Comparison of ENCODE assay signal across 9 mouse cellular contexts in the genomic region with DNA sequence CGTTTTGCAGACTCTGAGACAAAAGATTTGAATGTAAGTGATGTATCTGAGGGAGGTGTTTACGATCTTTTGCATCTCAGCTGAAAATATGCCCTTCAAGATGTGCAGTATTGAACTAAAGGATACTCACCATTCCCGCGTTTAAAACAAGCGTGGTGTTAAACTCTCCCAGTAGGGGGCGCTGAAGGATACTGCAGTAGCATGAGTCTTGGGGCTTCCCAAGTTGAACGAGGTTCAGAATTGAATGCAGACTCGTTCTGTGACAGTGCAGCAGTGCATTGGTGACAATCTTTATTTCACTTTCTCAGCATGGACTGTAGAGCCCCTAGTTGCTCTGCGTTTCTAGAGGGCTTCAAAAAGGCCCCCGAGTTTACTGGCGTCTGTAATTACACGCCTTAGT. TPM values are rescaled to one million over a fixed set of nuclear protein-coding genes. Genes with fewer than 3 reads are reported as not detected.
DNase-seq lines count a peak whose midpoint lies in the region; ATAC-seq lines count a peak whose summit lies in the region.
"Had no signal": no experiment of that assay in that cellular context is flagged by ENCODE, and none has a peak within 500 bp of the region (broad histone marks: within the 10 kb centered on the region; RNA-seq: fewer than 3 reads in every experiment).

No protein-coding gene starts in this region.

- peak; percentile 65 for DNase-seq in hindbrain, embryonic 10.5 days (ENCODE audit: low spot score)
- DNase-seq in WW6 (ENCODE audit: low read depth, low spot score): peak; percentile 40
- DNase-seq in left cerebral cortex, adult 11 months (ENCODE audit: low spot score): peak; percentile 29
- peak; percentile 79 for DNase-seq in mesoderm, embryonic 11.5 days (ENCODE audit: low read depth, low spot score)
- DNase-seq in telencephalon, adult 2 months (ENCODE audit: low read depth, low spot score): peak; percentile 35

- H3K9ac ChIP-seq in hindbrain, embryonic 12.5 days: no peak overlapping the region
- no peak overlapping the region for H3K9ac ChIP-seq in hindbrain, embryonic 16.5 days (ENCODE audit: low read depth, low read length)
- H3K9ac ChIP-seq: embryonic facial prominence, embryonic 15.5 days had no signal

- H3K27ac ChIP-seq in hindbrain, embryonic 10.5 days: no peak overlapping the region
- H3K27ac ChIP-seq in hindbrain, embryonic 12.5 days: no peak overlapping the region
- H3K27ac ChIP-seq in hindbrain, embryonic 16.5 days (ENCODE audit: low read depth, low read length): no peak overlapping the region
- H3K27ac ChIP-seq: embryonic facial prominence, embryonic 15.5 days had no signal

- H3K4me2 ChIP-seq in hindbrain, embryonic 12.5 days (replicated peaks): no peak overlapping the region
- no peak overlapping the region for H3K4me2 ChIP-seq in hindbrain, embryonic 16.5 days (ENCODE audit: low read length)
- H3K4me2 ChIP-seq: embryonic facial prominence, embryonic 15.5 days had no signal

- 22% methylated on average over 12 of the region's 12 CpGs for WGBS in hindbrain, embryonic 10.5 days
- 24% methylated on average over 12 of the region's 12 CpGs for WGBS in hindbrain, embryonic 12.5 days
- WGBS in hindbrain, embryonic 16.5 days: 25% methylated on average over 12 of the region's 12 CpGs

- H3K36me3 ChIP-seq in hindbrain, embryonic 10.5 days: no peaks in the 10 kb centered on the region
- H3K36me3 ChIP-seq in hindbrain, embryonic 12.5 days: no peaks in the 10 kb centered on the region
- no peaks in the 10 kb centered on the region for H3K36me3 ChIP-seq in hindbrain, embryonic 16.5 days (ENCODE audit: control insufficient read depth, insufficient read depth, low read length)
- H3K36me3 ChIP-seq: embryonic facial prominence, embryonic 15.5 days had no signal

- no peaks in the 10 kb centered on the region for H3K9me3 ChIP-seq in hindbrain, embryonic 10.5 days
- no peaks in the 10 kb centered on the region for H3K9me3 ChIP-seq in hindbrain, embryonic 12.5 days (replicated peaks)
- H3K9me3 ChIP-seq in hindbrain, embryonic 16.5 days (ENCODE audit: control insufficient read depth, low read length): no peaks in the 10 kb centered on the region
- H3K9me3 ChIP-seq: embryonic facial prominence, embryonic 15.5 days had no signal

- no peak for ATAC-seq in hindbrain, embryonic 12.5 days (ENCODE audit: low FRiP score)
- peak; percentile 83 for ATAC-seq in common myeloid progenitor, adult 5-6 weeks (replicated peaks; ENCODE audit: low read depth, poor library complexity, severe bottlenecking)
- ATAC-seq in hindbrain, embryonic 16.5 days: peak; percentile 40

- no peaks in the 10 kb centered on the region for H3K27me3 ChIP-seq in hindbrain, embryonic 10.5 days (ENCODE audit: insufficient read depth, poor library complexity, severe bottlenecking)
- H3K27me3 ChIP-seq in hindbrain, embryonic 12.5 days: no peaks in the 10 kb centered on the region
- H3K27me3 ChIP-seq in hindbrain, embryonic 16.5 days (replicated peaks; ENCODE audit: control insufficient read depth, insufficient read depth, low read length): no peaks in the 10 kb centered on the region
- H3K27me3 ChIP-seq: embryonic facial prominence, embryonic 15.5 days had no signal

- H3K4me1 ChIP-seq in hindbrain, embryonic 10.5 days (replicated peaks): no peaks in the 10 kb centered on the region
- no peaks in the 10 kb centered on the region for H3K4me1 ChIP-seq in hindbrain, embryonic 12.5 days
- H3K4me1 ChIP-seq in hindbrain, embryonic 16.5 days (ENCODE audit: control insufficient read depth, insufficient read depth, low read depth, low read length): no peaks in the 10 kb centered on the region
- H3K4me1 ChIP-seq: embryonic facial prominence, embryonic 15.5 days had no signal

- H3K4me3 ChIP-seq in hindbrain, embryonic 10.5 days: no peak overlapping the region
- no peak overlapping the region for H3K4me3 ChIP-seq in hindbrain, embryonic 12.5 days
- H3K4me3 ChIP-seq in hindbrain, embryonic 16.5 days (ENCODE audit: low read length): no peak overlapping the region
- H3K4me3 ChIP-seq: embryonic facial prominence, embryonic 15.5 days had no signal

RNA-seq across cellular contexts. Expression of a gene that starts 40.4 kb away (rescaled TPM):
- 12.4 and 16.6 TPM in 2 replicates for polyA plus RNA-seq in hindbrain, embryonic 10.5 days (2016; fragmentation: Nextera tagmentation; extraction: Ambion mirVana)
- 29.6 and 31.5 TPM in 2 replicates for polyA plus RNA-seq in hindbrain, embryonic 12.5 days (2016; fragmentation: Nextera tagmentation; extraction: Ambion mirVana)
- 50.1 and 53.4 TPM in 2 replicates for total RNA-seq in common myeloid progenitor, adult 5-6 weeks (2017)
- 25.1 and 26.3 TPM in 2 replicates for polyA plus RNA-seq in hindbrain, embryonic 16.5 days (2015; fragmentation: Nextera tagmentation; extraction: Ambion mirVana)

Comparison
In these comparisons a context has a peak if more than half of its experiments do, and no peak if none do; other contexts are left out.
1. DNase-seq: peak in every context shown above with its lines; median percentile 79 in mesoderm, embryonic 11.5 days; 65 in hindbrain, embryonic 10.5 days; 40 in WW6; 35 in telencephalon, adult 2 months; 29 in left cerebral cortex, adult 11 months.